Mouse (Mus musculus) induced T-regulatory cell, adult 2 months (primary cell): Measurements from ENCODE around the gene Glipr2.

Experiments
- DNase-seq: peaks from one replicate; pipeline ENCODE4 v3.0.0-alpha.2; 2012; ENCODE audit warnings: low read depth

The Glipr2 gene

GRCm38 (mm10) chr4:43957292-43957845 lies at the start of gene Glipr2:
Glipr2 (plus strand) TSS chr4:43957401.
- DNase-seq, result peak; percentile 94

- DNase-seq, result no peak
Observed at GRCm38 (mm10) chr4:43918221-43918620, 39.0 kb upstream of the Glipr2 start.

GRCm38 (mm10) chr4:43920602-43921001 lies 36.6 kb upstream of the Glipr2 start:
- DNase-seq, result no peak

GRCm38 (mm10) chr4:43925125-43925524 lies 32.1 kb upstream of the Glipr2 start:
- no peak for DNase-seq

GRCm38 (mm10) chr4:43925779-43926178 lies 31.4 kb upstream of the Glipr2 start:
- DNase-seq, result peak; percentile 90

GRCm38 (mm10) chr4:43927826-43928225 lies 29.4 kb upstream of the Glipr2 start:
- peak; percentile 84 for DNase-seq

GRCm38 (mm10) chr4:43931877-43932276 lies 25.3 kb upstream of the Glipr2 start:
- no peak for DNase-seq

GRCm38 (mm10) chr4:43936186-43936585 lies 21.0 kb upstream of the Glipr2 start:
- DNase-seq, result peak; percentile 60

- peak; percentile 84 for DNase-seq
Observed at GRCm38 (mm10) chr4:43936749-43937674, 20.2 kb upstream of the Glipr2 start.

GRCm38 (mm10) chr4:43941315-43941714 lies 15.9 kb upstream of the Glipr2 start:
- no peak for DNase-seq

GRCm38 (mm10) chr4:43942421-43942820 lies 14.8 kb upstream of the Glipr2 start:
- no peak for DNase-seq

GRCm38 (mm10) chr4:43947571-43947970 lies 9.6 kb upstream of the Glipr2 start:
- DNase-seq, result no peak

- peak; percentile 66 for DNase-seq
Observed at GRCm38 (mm10) chr4:43957846-43958461, 753 bp downstream of the Glipr2 start.

- DNase-seq, result peak; percentile 85
Observed at GRCm38 (mm10) chr4:43959523-43960179, 2.5 kb downstream of the Glipr2 start.

GRCm38 (mm10) chr4:43960207-43960606 lies 3.0 kb downstream of the Glipr2 start:
- peak; percentile 77 for DNase-seq

GRCm38 (mm10) chr4:43964326-43964833 lies 7.2 kb downstream of the Glipr2 start:
- DNase-seq, result peak; percentile 71

- peak; percentile 66 for DNase-seq
Observed at GRCm38 (mm10) chr4:43964951-43965684, 7.9 kb downstream of the Glipr2 start.

- DNase-seq, result peak; percentile 63
Observed at GRCm38 (mm10) chr4:43965856-43966535, 8.8 kb downstream of the Glipr2 start.

GRCm38 (mm10) chr4:43968650-43969049 lies 11.4 kb downstream of the Glipr2 start:
- peak; percentile 59 for DNase-seq

GRCm38 (mm10) chr4:43969373-43969772 lies 12.2 kb downstream of the Glipr2 start:
- DNase-seq, result peak; percentile 45
